Mouse (Mus musculus): ENCODE data around the gene Snapc1.

DNA sequence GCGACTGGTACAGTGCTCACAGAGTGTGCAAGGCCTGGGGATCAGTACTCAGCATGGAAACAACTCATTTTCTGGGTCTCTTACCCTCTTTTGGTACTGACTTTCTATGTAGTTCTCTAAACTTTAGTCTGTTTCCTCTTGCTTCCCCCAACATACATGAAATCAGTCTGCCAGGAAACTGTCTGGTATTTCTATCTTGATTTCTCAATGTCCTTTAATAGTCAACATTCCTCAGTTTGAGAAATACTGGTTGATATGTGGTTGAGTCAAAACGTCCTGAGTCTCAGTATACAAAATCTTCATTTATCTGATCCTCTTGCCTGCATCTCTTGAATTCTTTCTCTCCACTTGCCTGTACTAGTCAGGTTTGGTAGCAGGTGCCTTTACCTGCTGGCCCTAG is 29.8 kb upstream of the Snapc1 start:
- no peak for TF ChIP-seq CTCF (IDR thresholded peaks at IDR 0.05; ENCODE audit: low read depth)
- TF ChIP-seq EP300 (optimal IDR thresholded peaks at IDR 0.05) = no peak
